Mouse (Mus musculus) T-cell, adult 2 months (primary cell): ENCODE measurements around the gene Pnpla1.

ENCODE experiments used
- DNase-seq: peaks from one replicate; pipeline ENCODE4 v3.0.0; 2022; ENCODE audit warnings: low spot score

The Pnpla1 gene

DNA sequence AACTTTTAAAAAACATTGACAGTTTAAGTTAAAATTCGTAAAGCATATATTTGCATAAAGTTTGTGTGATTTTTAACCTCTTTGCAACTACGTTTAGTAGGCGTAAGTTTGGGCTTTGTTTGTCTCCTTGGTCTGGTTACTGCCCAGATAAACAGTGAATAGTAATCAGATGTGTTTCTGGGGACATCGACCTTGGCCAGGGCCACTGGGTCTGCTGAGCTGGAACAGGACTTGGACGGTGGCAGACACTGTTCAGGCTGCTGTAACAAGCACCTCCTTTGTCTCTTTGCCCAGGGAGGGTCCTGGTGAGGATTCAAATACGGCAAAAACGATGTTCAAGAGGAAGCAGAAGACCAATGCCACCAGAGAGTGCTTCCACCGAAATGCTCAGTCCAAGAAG lies 27.0 kb downstream of the Pnpla1 start:
- no peak for DNase-seq

DNA sequence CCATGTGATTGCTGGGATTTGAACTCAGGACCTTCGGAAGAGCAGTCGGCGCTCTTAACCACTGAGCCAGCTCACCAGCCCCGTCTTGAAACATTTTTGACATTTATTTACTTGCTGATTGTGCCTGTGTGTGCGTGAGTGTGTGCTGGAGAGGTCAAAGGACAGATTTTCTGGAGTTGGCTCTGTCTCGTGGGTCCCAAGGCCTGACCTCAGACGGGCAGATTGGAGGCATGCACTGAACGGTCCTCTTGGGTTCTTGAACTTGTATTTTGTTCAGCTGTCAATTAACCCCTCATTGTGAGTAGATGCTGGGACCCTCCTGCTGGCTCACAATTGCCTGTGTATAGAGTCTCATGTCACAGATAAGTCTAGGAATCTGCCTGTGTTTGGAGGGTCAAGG lies 28.1 kb downstream of the Pnpla1 start:
- DNase-seq = no peak

DNA sequence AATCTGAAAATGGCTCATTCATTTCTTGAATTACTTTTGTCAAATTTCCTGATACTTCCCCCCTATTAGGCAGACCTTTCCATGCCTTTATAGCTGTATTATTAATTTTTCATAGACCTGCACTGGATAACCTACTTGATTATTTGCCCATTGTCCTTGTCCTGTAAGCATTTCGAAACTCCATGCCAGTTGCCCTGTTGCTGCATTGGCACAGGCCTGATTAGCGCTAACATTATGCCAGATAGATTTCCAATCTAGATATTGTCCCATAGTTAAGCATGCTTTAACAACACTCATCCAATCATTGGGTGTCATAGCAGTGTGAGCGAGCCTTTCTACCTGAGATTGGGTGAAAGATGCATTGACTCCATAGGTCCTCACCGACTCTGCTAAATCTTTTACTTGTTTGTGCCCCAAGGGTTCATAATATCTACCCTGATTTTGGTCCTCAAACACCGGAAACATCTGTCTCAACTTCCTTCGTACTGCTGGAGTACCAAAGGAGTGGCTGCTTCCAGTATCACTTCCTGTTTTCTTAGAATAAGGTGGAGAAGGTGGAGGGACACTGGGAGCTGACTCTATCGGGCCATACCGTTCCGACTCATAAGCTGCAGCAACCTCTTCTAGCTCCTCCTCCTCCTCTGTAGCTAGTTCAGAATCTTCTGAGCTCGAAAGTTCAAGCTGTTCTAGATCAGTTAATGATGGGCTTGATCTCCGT lies 36.0 kb downstream of the Pnpla1 start:
- DNase-seq = no peak

DNA sequence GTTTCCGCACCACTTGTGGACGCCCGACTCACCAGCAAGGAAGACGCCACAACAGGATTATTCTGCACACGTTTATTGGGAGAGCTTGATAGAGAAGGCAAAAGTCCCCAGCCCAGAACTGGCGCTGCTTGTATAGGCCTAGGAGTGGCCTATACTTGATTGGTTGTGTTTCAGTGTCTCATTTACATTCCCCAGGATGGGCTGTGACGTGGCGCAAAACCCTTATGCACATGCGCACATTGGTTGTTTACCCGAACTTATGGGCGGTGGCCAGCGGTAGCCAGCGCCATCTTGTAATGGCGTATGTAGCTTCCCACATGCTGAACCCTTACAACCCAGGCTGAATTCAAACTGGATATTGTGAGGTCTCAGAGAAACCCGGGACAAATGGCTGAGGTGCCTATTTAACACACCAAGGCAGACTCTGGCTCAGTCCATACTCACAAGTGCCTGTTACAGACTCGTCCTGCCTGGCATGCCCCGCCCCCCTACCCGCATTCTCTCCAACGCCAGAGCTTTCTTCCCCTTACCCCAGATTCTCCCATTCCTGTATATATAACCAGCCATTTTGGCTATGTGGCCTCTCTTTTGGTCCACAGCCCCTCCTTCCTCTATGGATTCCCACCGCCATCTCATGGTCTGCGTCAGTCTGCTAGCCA lies 37.1 kb downstream of the Pnpla1 start:
- DNase-seq = no peak

DNA sequence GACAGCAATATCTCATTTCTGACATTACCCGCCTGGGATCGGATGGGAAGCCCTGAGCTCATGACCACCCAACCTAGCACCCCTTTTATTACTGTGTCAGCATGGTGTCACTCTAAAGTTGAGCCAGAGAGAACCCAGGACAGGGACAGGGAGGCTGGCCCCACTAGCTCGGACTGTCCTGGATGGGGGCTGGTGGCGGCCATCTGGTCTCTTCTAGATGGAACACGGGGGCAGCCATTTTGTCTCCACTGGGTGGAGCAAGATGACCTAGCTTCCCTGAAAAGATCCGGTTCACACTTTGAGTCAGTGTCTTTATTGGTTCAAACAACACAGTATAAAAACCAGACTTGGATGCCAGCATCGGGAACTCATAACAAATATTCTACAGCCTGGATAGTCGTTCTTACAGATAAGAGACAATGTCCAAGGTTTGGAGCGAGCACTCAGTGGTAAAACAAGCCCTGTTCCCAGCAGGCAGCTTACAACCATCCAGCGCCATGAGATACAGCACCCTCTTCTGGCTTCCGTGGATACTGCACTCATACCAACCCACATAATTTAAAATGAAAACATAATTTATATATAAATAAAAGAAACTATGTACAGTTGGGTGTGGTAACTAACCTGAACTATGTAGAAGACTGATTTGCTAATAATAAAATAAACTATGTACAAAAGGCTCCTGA lies 38.0 kb downstream of the Pnpla1 start:
- DNase-seq = no peak

DNA sequence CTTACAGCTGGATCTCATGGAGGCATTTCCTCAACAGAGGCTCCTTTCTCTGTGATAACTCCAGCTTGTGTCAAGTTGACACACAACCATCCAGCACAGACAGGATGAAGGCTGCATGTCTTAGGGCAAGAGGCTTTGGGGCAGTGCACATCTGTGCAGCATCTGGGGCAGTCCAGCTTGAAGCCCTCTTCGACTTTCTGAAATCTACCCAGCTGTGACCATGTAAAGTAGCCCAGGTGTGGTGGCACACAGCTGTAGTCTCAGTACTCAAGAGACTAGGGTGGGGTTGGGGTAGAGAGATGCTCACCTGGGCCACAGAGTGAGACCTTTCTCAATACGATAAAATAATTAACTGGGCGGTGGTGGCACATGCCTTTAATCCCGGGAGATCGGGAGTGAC lies 39.6 kb downstream of the Pnpla1 start:
- DNase-seq = no peak

DNA sequence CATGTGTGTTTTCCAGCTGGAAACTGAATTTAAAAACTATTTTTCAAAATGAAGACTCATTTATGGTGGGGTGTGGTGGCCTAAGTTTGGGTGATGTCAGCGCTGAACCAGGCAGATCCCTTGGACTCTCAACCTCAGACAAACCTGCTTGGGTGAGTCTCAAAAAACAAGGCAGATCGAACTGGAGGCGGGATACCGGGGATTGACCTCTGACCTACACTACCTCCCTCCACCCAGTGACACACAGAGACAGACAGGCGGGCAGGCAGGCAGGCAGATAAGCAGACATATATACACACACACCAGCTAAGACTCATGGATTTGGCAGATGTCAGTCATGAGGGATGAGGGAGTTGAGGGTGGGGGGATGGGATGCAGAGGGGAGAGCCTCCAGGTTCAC lies 40.0 kb downstream of the Pnpla1 start:
- no peak for DNase-seq

DNA sequence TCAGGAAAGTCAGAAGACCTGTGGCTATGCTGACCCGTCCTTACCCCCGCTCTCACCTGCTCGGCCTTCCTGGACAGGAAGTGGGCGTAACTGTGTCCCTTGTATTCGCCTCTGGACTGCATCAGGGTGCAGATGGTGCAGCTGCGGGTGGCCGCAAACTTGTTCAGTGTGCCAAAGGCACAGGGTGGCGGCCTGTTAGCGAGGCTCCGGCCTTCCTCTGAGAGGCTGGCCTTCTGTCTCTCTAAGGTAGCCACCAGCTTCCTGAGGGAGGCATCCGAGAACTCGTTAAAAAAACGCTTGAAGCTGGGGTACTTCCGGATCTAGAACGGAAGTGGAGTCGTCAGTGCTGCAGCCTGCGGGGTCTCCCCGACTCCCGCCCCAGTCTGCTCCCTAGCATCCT lies 41.2 kb downstream of the Pnpla1 start:
- DNase-seq = no peak

DNA sequence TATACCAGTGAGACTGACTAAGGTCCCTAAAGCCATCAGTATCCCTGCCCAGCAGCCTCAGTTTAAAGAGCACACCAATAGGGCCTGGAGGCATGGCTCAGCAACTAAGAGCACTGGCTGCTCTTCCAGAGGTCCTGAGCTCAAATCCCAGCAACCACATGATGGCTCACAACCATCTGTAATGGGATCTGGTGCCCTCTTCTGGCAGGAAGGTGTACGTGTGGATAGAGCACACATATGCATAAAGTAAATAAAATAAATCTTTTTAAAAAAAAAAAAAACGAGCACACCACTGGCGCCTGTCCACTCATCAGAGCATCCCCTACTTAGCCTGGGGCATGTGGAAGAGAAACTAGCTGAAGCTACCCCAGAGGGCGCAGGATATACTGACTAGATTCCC lies 43.3 kb downstream of the Pnpla1 start:
- no peak for DNase-seq

DNA sequence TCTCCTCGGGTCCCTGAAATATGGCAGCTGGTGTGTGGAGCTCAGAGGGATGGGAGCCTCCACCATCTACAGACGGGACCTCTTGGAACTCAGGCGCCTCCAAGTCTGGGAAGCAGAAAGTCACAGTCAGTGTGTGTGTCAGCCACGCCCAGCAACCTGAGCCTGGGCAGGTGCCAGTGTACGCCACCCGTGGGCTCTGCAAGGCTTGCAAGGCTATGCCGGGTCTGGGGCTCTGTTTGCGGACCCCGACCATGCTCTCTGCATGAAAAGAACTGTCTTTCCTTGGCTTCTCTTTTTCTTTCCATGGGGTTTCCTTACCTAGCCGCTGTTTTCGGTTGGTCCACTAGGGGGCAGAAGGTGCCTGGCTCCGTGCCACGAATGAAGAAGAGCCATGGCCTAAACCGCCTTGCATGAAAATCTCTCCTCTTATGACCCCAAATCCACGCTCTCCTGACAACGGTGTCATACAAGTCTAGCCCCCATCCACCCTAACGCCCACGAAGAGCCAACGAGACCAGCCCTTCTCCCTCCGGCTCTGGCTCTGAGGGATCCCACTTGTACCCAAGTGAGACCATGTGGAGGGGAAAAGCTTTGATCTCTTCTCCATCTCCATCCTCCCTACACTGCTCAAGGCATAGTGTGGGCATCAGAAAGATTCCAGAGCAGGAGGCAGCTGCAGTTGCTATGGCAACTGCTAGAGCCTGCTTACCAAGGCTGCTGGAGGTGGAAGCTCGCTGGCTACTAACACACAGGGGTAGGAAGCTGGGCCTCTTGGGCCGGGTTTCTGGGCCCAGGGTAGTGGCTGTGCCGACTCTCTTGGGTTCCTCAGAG lies 46.5 kb downstream of the Pnpla1 start:
- peak; percentile 54 for DNase-seq

DNA sequence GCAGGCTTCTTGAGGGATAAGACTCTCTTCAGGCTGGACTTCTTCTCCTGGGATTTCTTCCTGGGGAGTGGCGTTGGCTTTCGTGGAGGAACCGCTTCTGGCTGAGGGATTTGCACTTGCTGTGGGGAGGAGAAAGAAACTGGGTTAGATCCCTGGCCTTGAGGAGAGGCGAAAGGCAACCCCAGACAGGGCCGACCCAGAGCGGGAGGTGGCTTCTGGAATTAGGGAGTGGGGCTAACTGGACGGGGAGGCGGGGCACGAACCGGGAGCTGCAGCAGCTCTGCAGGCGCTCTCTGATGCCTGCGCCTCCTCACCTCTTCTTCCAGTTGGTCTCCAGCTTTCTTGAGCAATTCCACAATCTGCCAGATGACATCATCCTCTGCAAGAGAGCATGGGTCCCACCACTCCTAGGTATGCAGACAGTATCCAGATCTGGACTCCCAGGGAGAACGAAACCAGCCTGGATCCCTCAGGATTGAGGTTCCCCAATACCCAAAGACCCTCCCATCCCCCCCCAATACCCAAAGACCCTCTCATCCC lies 47.2 kb downstream of the Pnpla1 start:
- DNase-seq = no peak

DNA sequence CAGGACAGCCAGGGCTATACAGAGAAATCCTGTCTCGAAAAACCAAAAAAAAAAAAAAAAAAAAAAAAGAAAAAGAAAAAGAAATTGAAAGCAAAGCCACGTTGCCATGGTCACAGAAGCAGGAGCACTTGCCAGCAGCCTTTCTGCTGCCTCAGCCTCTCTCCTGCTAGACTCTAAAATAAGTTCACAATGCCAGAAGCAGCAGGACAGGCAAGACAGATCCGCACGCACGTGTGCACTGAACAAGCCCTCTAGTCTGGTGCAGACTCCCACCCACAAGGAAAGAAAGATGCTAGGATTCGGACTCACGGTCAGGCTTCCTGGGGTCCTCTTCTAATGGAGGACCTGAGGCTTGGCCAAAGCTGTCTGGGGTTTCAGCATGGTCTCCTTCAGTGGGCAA lies 49.7 kb downstream of the Pnpla1 start:
- DNase-seq = peak; percentile 27

DNA sequence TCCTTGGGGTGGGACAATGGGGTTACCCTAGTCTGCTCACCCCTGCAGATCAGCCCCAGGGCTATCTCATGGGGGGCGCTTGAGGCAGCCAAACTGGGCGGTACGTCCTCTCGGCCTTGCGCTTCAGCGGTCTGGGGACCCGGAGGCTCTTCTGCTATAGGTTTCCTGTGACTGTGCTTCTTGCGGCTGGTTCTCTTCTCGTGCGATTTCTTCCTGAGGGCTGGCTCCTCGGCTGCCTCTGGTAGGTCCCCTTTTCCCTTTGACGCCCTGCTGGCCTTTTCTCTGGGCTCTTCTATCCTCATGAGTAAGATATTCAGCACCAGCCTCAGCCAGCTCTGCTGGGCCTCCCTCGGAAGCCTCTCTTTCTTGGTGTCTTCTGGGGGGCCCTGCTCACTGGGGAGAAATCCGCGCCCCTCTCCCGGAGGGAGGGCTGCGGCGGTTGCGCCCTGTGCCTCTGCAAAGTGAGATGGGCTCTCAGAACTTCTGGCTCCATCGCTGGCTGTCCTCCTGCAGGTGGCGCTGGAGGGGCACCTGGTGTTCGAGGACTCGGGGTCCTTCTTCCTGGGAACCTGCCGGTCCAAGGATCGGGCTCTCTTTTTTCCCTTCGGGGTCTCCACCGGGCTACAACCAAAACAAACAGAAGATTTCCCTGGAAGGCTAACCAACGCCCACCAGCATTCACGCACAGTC lies 51.2 kb downstream of the Pnpla1 start:
- peak; percentile 52 for DNase-seq

DNA sequence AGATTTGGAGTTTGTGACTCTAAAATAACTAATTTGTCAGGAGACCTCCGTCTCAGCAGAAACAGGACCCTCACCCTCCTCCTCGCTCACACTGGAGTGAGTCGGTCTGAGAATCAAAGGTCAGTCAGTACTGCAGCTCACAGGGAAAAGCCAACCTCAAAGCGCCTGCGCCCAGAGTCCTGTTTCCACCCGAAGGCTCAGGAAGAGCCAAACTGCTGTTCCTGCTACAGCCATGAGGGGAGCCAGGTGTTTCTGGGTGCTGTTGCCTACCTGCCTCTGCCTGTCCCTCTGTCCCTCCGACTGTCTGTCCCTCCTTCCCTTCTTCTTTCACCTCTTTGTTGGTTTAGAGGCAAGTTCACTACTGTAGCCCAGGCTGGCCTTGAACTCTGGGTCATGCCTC lies 51.9 kb downstream of the Pnpla1 start:
- DNase-seq = no peak

DNA sequence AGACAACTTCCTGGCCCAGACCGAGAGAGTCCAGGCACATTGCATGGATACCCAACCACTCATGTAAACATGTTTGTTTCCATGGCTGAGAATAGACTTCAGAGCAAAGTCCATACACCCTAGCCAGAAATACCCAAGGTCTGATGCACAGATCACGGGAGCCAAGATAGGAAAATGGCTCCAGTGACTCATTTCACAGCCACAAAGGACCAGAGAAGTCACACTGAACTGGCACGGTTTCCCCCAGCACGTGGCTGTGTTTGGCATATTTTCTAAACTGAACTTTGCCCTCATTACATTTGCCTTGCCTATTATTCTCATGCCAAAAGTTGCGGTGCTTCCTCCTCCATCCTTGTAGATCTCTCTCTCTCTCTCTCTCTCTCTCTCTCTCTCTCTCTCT lies 55.0 kb downstream of the Pnpla1 start:
- DNase-seq = no peak

DNA sequence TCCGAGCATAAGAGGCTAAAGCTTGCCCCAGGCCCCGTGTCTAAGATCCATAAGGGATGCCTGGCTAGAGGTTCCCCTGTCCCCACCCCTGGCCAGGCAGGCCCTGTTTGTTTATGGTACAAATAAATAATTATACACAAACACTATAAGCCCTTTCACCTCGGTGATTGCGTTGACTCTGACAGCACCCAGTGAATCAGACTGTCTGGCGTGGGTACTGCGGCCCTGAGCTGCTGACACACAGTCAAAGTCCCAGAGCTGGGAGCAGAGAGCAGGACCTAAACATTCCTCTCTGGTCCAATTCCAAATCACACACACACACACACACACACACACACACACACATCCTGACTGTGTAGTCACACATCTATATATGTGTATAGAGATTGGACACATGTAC lies 55.7 kb downstream of the Pnpla1 start:
- DNase-seq = no peak

DNA sequence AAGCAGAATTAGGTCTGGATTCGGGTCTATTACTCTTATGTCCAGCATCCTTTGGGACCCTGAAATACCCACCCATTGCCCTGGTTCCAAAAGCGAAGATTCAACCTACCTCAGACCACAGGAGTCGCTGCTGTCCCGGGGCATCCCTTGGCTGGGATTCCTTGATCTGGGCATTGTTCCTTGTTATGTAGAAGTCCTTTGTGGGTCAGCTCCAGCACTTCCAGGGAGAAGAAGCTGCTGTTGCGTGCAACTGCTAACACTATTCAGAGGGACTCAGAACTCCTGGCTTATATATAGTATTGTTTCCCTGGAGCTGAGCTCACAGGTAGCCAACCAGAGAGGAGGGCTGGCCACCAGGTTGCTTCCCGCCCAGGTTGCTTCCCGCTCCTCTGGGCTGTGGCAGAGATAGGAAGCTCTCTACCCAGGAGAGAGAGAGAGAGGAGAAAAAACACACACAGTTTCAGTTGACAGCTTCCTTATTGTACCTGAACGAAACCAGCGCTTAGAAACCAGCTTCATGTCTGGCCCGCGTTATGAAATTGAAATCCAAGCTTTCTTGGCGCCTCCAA lies 56.9 kb downstream of the Pnpla1 start, which contains the start of gene 4930539E08Rik:
4930539E08Rik (minus strand) TSS at position 265 of the 569 bp plus-strand sequence.
- DNase-seq = no peak

DNA sequence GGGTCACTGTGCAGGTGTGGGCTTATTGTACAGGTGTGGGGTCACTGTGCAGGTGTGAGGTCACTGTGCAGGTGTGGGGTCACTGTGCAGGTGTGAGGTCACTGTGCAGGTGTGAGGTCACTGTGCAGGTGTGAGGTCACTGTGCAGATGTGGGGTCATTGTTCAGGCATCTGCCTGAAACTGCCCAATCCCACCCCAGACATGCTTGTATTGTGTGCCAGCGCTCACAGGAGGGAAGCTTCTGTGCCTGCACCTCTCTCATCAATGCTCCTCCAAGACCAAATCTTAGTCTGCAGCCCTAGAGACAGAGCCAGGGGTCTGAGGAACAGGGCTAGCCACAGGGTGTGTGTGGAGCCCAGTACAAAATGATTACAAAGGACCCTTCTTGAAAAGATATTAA lies 58.3 kb downstream of the Pnpla1 start:
- no peak for DNase-seq

DNA sequence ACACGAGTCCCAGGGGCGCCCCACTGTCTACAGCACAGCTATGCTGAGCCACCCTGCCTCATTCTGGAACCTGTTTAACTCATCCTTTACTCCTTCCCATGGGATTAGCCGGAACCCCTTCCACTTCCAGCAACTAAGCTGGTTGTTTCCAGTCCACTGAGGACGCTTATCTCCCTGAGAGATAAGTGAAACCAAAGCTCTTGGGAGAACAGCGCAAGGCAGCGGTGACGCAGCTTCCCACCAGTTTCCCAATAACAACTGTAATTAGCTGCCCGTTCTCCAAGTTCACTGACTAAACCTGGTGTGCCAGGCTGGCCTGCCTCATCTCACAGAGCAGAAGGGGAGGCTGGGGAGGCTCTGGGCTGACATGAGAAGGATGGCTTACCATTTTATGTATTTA lies 62.9 kb downstream of the Pnpla1 start:
- no peak for DNase-seq

DNA sequence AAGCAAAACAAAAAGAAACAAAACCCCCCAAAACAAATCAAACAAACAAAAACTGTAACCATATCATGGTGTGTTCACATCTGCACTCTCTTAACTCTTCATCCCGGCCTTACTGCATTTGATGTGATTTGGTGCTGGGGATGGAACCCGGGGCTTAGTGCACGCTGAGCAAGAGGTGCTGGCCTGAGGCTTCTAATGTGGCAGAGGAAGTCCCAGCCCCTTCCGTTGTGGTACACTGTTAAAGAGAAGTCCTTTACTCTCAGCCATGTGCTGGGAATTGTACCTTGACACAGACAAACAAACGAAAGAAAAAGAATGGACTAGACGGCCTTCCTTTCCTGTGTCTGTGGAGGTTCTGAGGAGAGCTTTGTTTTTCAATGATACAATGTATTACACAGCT lies 63.9 kb downstream of the Pnpla1 start:
- DNase-seq = no peak

DNA sequence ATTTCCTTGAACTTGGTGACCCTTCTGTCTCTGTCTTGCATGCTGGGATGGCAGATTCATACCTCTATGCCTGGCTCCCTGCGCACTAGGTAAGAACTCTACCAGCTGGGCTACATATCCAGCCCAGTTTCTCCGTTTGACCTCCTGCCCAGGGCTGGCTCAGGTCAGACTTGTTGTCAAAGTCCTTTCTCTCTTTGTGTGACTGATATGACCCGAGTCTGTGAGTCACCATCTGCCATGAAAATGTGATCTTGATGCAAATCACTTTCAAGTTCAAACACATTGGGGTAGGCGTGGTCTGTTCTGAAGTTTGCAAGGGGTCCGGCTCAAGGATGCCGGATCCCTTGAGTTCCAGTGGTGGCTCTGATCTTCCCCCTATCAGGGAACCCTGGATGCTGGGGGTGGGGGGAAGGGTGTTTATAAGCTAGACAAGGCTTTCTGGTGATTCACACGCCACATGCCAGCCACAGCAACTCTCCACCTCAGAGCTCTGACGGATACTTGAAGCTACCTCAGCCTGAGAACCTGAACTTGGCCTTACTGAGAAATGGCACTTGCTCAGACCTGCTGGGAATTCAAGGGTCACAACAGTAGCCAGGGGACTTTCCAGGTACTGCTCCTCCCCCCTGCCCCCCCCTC lies 66.9 kb downstream of the Pnpla1 start:
- DNase-seq = no peak
